8 mouse cellular contexts compared by ENCODE assay signal in genomic region chr1:133799686-133800445, GRCm38 (mm10). TPM values are rescaled to one million over a fixed set of nuclear protein-coding genes. Genes with fewer than 3 reads are reported as not detected.
DNase-seq lines count a peak whose midpoint lies in the region; ATAC-seq and TF ChIP-seq lines count a peak whose summit lies in the region.

No protein-coding gene starts in this region.

- DNase-seq in CD4-positive helper T cell, adult 2 months (ENCODE audit: low read depth, low spot score): peak; percentile 47
- no peak for DNase-seq in G1E (ENCODE audit: low spot score)
- DNase-seq in lung, embryonic 14.5 days: peak; percentile 72
- no peak for DNase-seq in cerebellum, adult 8-10 months

- H3K9ac ChIP-seq in forebrain, embryonic 16.5 days (replicated peaks; ENCODE audit: low read depth, low read length): no peak overlapping the region
- peak overlapping the region; percentile 46 for H3K9ac ChIP-seq in lung, embryonic 14.5 days
- peak overlapping the region; percentile 40; the same call in 1 of the 2 replicates for H3K9ac ChIP-seq in stomach, embryonic 14.5 days (replicated peaks; ENCODE audit: low read depth, low read length)

- H3K4me2 ChIP-seq in forebrain, embryonic 16.5 days (ENCODE audit: low read length): peak overlapping the region; percentile 83
- peak overlapping the region; percentile 97 for H3K4me2 ChIP-seq in lung, embryonic 14.5 days
- H3K4me2 ChIP-seq in stomach, embryonic 14.5 days (replicated peaks; ENCODE audit: low read depth, low read length): peak overlapping the region; percentile 88

- no peak for ATAC-seq in G1E (ENCODE audit: extremely low read depth, insufficient number of reproducible peaks, low FRiP score, poor library complexity, severe bottlenecking)
- ATAC-seq in forebrain, embryonic 16.5 days: no peak
- peak; percentile 34 for ATAC-seq in inflammation-experienced regulatory T-cells, adult 6 months
- ATAC-seq in lung, embryonic 14.5 days (ENCODE audit: insufficient read depth): no peak
- no peak for ATAC-seq in stomach, embryonic 14.5 days (ENCODE audit: insufficient number of reproducible peaks, insufficient read depth, low FRiP score, low read depth)
- ATAC-seq in megakaryocyte-erythroid progenitor cell, adult 5-6 weeks (replicated peaks; ENCODE audit: low FRiP score, low TSS enrichment, poor library complexity, severe bottlenecking): no peak

- no peak overlapping the region for H3K27ac ChIP-seq in forebrain, embryonic 16.5 days (ENCODE audit: low read length)
- H3K27ac ChIP-seq in lung, embryonic 14.5 days (ENCODE audit: low read depth): peak overlapping the region; percentile 62; the same call in 1 of the 2 replicates
- peak overlapping the region; percentile 67; the same call in 1 of the 2 replicates for H3K27ac ChIP-seq in stomach, embryonic 14.5 days (ENCODE audit: low read length)

- 5% methylated on average over 21 of the region's 21 CpGs for WGBS in forebrain, embryonic 16.5 days
- WGBS in lung, embryonic 14.5 days: 2% methylated on average over 21 of the region's 21 CpGs
- 3% methylated on average over 21 of the region's 21 CpGs for WGBS in stomach, embryonic 14.5 days

- H3K4me3 ChIP-seq in G1E (ENCODE audit: low read depth, low read length): peak overlapping the region; percentile 78
- peak overlapping the region; percentile 47 for H3K4me3 ChIP-seq in forebrain, embryonic 16.5 days (replicated peaks; ENCODE audit: low read length)
- H3K4me3 ChIP-seq in lung, embryonic 14.5 days (ENCODE audit: low read depth, low read length): peak overlapping the region; percentile 62
- peak overlapping the region; percentile 65 for H3K4me3 ChIP-seq in stomach, embryonic 14.5 days (ENCODE audit: low read depth, low read length)

- H3K36me3 ChIP-seq in G1E (replicated peaks): peaks cover 24% of the 10 kb centered on the region
- no peaks in the 10 kb centered on the region for H3K36me3 ChIP-seq in forebrain, embryonic 16.5 days (ENCODE audit: control insufficient read depth, insufficient read depth)
- H3K36me3 ChIP-seq in lung, embryonic 14.5 days (ENCODE audit: insufficient read depth): no peaks in the 10 kb centered on the region
- H3K36me3 ChIP-seq in stomach, embryonic 14.5 days (ENCODE audit: control insufficient read depth, insufficient read depth, low read length): no peaks in the 10 kb centered on the region

- TF ChIP-seq CTCF in G1E (IDR thresholded peaks at IDR 0.05; ENCODE audit: low read depth, low read length): no peak
- no peak for TF ChIP-seq CTCF in lung, embryonic 14.5 days (IDR thresholded peaks at IDR 0.05; ENCODE audit: low read depth)

- no peaks in the 10 kb centered on the region for H3K27me3 ChIP-seq in G1E (ENCODE audit: insufficient read depth, low read length)
- no peaks in the 10 kb centered on the region for H3K27me3 ChIP-seq in forebrain, embryonic 16.5 days (replicated peaks; ENCODE audit: control insufficient read depth, insufficient read depth, low read length)
- H3K27me3 ChIP-seq in lung, embryonic 14.5 days (ENCODE audit: insufficient read depth, low read length): no peaks in the 10 kb centered on the region
- H3K27me3 ChIP-seq in stomach, embryonic 14.5 days (ENCODE audit: control insufficient read depth, insufficient read depth, low read length): no peaks in the 10 kb centered on the region

- H3K4me1 ChIP-seq in G1E (ENCODE audit: insufficient read depth, low read depth, low read length): peaks cover 93% of the 10 kb centered on the region
- H3K4me1 ChIP-seq in forebrain, embryonic 16.5 days (replicated peaks; ENCODE audit: control insufficient read depth, insufficient read depth, low read length): peaks cover 22% of the 10 kb centered on the region
- peaks cover 21% of the 10 kb centered on the region for H3K4me1 ChIP-seq in lung, embryonic 14.5 days (ENCODE audit: insufficient read depth)
- peaks cover 25% of the 10 kb centered on the region for H3K4me1 ChIP-seq in stomach, embryonic 14.5 days (ENCODE audit: control insufficient read depth, insufficient read depth, low read length)

- H3K9me3 ChIP-seq in G1E (replicated peaks): no peaks in the 10 kb centered on the region
- no peaks in the 10 kb centered on the region for H3K9me3 ChIP-seq in forebrain, embryonic 16.5 days (ENCODE audit: control insufficient read depth, low read length)
- no peaks in the 10 kb centered on the region for H3K9me3 ChIP-seq in lung, embryonic 14.5 days (ENCODE audit: low read depth, low read length)
- H3K9me3 ChIP-seq in stomach, embryonic 14.5 days (ENCODE audit: control insufficient read depth, low read depth, low read length): no peaks in the 10 kb centered on the region

RNA-seq across cellular contexts. Expression of gene Atp2b4, which starts 1.0 kb away (rescaled TPM):
- 274 and 278 TPM in 2 replicates for total RNA-seq in G1E (2014; fragmentation: Nextera tagmentation)
- 32.2 and 34.0 TPM in 2 replicates for total RNA-seq in G1E (2017)
- polyA plus RNA-seq in G1E (2012): 69.4 and 85.7 TPM in 2 replicates
- 9.3 and 11.1 TPM in 2 replicates for polyA plus RNA-seq in forebrain, embryonic 16.5 days (2015; fragmentation: Nextera tagmentation; extraction: Ambion mirVana)
- 10 to 100 TPM; 13.7 to 26.5 (median 16.2) TPM for polyA plus RNA-seq in inflammation-experienced regulatory T-cells, adult 6 months (2017; shearing (Covaris generic))
- polyA plus RNA-seq in lung, embryonic 14.5 days (2014; fragmentation: Nextera tagmentation; extraction: Ambion mirVana): 11.2 and 12.7 TPM in 2 replicates
- 38.3 and 38.8 TPM in 2 replicates for polyA plus RNA-seq in stomach, embryonic 14.5 days (2014; fragmentation: Nextera tagmentation; extraction: Ambion mirVana)
- total RNA-seq in megakaryocyte-erythroid progenitor cell, adult 5-6 weeks (2014; fragmentation: Nextera tagmentation): 36.9 and 42.3 TPM in 2 replicates
- 23.0 and 24.9 TPM in 2 replicates for total RNA-seq in megakaryocyte-erythroid progenitor cell, adult 5-6 weeks (2017)

Comparison
In these comparisons a context has a peak if more than half of its experiments do, and no peak if none do; other contexts are left out.
1. DNase-seq: peak in CD4-positive helper T cell, adult 2 months (single experiment) and lung, embryonic 14.5 days (single experiment); none in G1E (single experiment) and cerebellum, adult 8-10 months (single experiment).
2. Peak in every context shown above with its lines, with median percentiles within 50 percentile points of each other: H3K4me3 ChIP-seq and H3K4me2 ChIP-seq.